Mouse (Mus musculus): ENCODE results near the gene Actr2.

DNA sequence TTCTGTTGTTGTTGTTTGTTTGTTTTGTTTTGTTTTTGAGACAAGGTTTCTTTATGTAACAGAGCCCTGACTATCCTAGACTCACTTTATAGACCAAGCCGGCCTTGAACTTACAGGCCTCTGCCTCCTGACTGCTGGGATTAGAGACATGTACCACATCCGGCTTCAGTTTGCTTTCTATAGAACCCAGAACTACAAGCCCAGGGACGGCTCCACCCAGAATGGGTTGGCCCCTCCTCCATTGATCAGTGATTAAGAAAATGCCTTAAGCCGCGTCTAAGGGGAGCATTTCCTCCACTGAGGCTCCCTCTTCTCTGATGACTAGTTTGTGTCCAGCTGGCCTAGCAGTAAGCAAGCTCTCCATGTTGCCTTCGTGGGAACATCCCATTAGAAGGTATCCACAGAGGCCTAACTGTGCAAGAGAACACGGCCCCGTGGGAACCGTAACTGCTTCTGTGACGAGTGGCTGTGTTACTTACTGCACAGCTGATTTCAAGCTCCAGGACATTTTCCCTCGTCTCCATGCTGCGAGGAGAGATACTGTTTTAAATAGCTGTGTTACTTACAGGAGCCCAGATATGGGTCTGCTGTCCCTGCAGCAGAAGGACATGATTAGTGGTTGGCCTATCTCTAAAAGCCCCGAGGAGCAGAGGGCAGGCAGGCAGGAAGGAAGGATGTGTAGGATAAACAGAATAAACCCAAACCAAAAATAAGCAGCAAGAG, 59.7 kb downstream of the Actr2 start:
- TF ChIP-seq CTCF (IDR thresholded peaks at IDR 0.05; ENCODE audit: insufficient read depth, low read depth, low read length) (no peak), POLR2A (IDR thresholded peaks at IDR 0.05; ENCODE audit: insufficient read depth, low read depth, low read length) (no peak)
